Comparison of ENCODE assay signal across 9 mouse cellular contexts in genomic region chr12:73585850-73586249, GRCm38 (mm10). TPM values are rescaled to one million over a fixed set of nuclear protein-coding genes. Genes with fewer than 3 reads are reported as not detected.
DNase-seq lines count a peak whose midpoint lies in the region; ATAC-seq and TF ChIP-seq lines count a peak whose summit lies in the region.
"Had no signal": no experiment of that assay in that cellular context is flagged by ENCODE, and none has a peak within 500 bp of the region (broad histone marks: within the 10 kb centered on the region; RNA-seq: fewer than 3 reads in every experiment).

No protein-coding gene starts in this region.

- 0 out of 2 replicates have a peak, but pooled peaks cover 16% of the 10 kb centered on the region for H3K4me1 ChIP-seq in heart, embryonic 12.5 days (replicated peaks)
- H3K4me1 ChIP-seq in brown adipose tissue, adult 24 weeks (ENCODE audit: control insufficient read depth, insufficient read depth, insufficient read length, low read length): peaks cover 6% of the 10 kb centered on the region
- H3K4me1 ChIP-seq in hindbrain, postnatal 0 days (ENCODE audit: insufficient read depth, low read length): 0 out of 2 replicates have a peak, but pooled peaks cover 5% of the 10 kb centered on the region
- H3K4me1 ChIP-seq in midbrain, embryonic 14.5 days (ENCODE audit: control insufficient read depth, insufficient read depth, low read length): peaks cover 15% of the 10 kb centered on the region

- intact Hi-C loops in gastrocnemius, postnatal 14 days (cut with DNase I; ENCODE audit: low total_unique reads): no loop called here

- H3K27me3 ChIP-seq in heart, embryonic 12.5 days (replicated peaks): peaks cover 6% of the 10 kb centered on the region
- peaks cover 11% of the 10 kb centered on the region; the same call in 1 of the 2 replicates for H3K27me3 ChIP-seq in hindbrain, postnatal 0 days (ENCODE audit: insufficient read depth, low read length)
- peaks cover 15% of the 10 kb centered on the region for H3K27me3 ChIP-seq in midbrain, embryonic 14.5 days (ENCODE audit: control insufficient read depth, insufficient read depth, low read length)

- H3K36me3 ChIP-seq in heart, embryonic 12.5 days: no peaks in the 10 kb centered on the region
- no peaks in the 10 kb centered on the region for H3K36me3 ChIP-seq in hindbrain, postnatal 0 days (ENCODE audit: insufficient read depth, low read length)
- no peaks in the 10 kb centered on the region for H3K36me3 ChIP-seq in midbrain, embryonic 14.5 days (ENCODE audit: control insufficient read depth, insufficient read depth, low read length)

- H3K27ac ChIP-seq in heart, embryonic 12.5 days (ENCODE audit: poor library complexity, severe bottlenecking): peak overlapping the region; percentile 83; the same call in 1 of the 2 replicates
- H3K27ac ChIP-seq in brown adipose tissue, adult 24 weeks (replicated peaks; ENCODE audit: low read depth, low read length): peak overlapping the region; percentile 86
- no peak overlapping the region for H3K27ac ChIP-seq in hindbrain, postnatal 0 days
- no peak overlapping the region for H3K27ac ChIP-seq in midbrain, embryonic 14.5 days (replicated peaks; ENCODE audit: low read depth, low read length)

- 7% methylated on average over 7 of the region's 7 CpGs for WGBS in heart, embryonic 12.5 days
- 4% methylated on average over 7 of the region's 7 CpGs for WGBS in hindbrain, postnatal 0 days
- under 1% methylated on average over 7 of the region's 7 CpGs for WGBS in midbrain, embryonic 14.5 days

- no peaks in the 10 kb centered on the region for H3K9me3 ChIP-seq in heart, embryonic 12.5 days (replicated peaks)
- H3K9me3 ChIP-seq in hindbrain, postnatal 0 days (ENCODE audit: low read length): no peaks in the 10 kb centered on the region
- H3K9me3 ChIP-seq in midbrain, embryonic 14.5 days (ENCODE audit: control insufficient read depth, low read length): no peaks in the 10 kb centered on the region

- TF ChIP-seq CTCF in hindbrain, postnatal 0 days (IDR thresholded peaks at IDR 0.05; ENCODE audit: low read depth): no peak

- no peak for ATAC-seq in heart, embryonic 12.5 days (ENCODE audit: insufficient number of reproducible peaks, low FRiP score)
- no peak for ATAC-seq in hindbrain, postnatal 0 days
- ATAC-seq in midbrain, embryonic 14.5 days (ENCODE audit: low FRiP score, low TSS enrichment): no peak

- peak overlapping the region; percentile 87 for H3K4me2 ChIP-seq in heart, embryonic 12.5 days
- peak overlapping the region; percentile 95 for H3K4me2 ChIP-seq in hindbrain, postnatal 0 days (ENCODE audit: low read depth, low read length)
- H3K4me2 ChIP-seq in midbrain, embryonic 14.5 days (ENCODE audit: low read length): peak overlapping the region; percentile 93

- no peak for DNase-seq in heart, adult 9 months (ENCODE audit: low spot score in 2 of 2)
- DNase-seq in hindbrain, postnatal 0 days (ENCODE audit: low spot score): no peak
- DNase-seq in midbrain, embryonic 14.5 days: peak; percentile 39
- no peak for DNase-seq in cerebellum, postnatal 25 days
- DNase-seq in gastrocnemius, postnatal 14 days: no peak
- DNase-seq in kidney, postnatal 10 days: no peak
- DNase-seq: cerebellum, adult 11 months had no signal

- peak overlapping the region; percentile 64 for H3K4me3 ChIP-seq in heart, embryonic 12.5 days
- peak overlapping the region; percentile 85 for H3K4me3 ChIP-seq in brown adipose tissue, adult 24 weeks (ENCODE audit: insufficient read depth, low read depth, low read length)
- H3K4me3 ChIP-seq in hindbrain, postnatal 0 days (ENCODE audit: low read length): peak overlapping the region; percentile 74
- peak overlapping the region; percentile 73 for H3K4me3 ChIP-seq in midbrain, embryonic 14.5 days (replicated peaks; ENCODE audit: low read depth, low read length)

- peak overlapping the region; percentile 82 for H3K9ac ChIP-seq in heart, embryonic 12.5 days
- H3K9ac ChIP-seq in hindbrain, postnatal 0 days (replicated peaks; ENCODE audit: low read length): no peak overlapping the region
- H3K9ac ChIP-seq in midbrain, embryonic 14.5 days (replicated peaks; ENCODE audit: low read length): peak overlapping the region; percentile 70; the same call in 1 of the 2 replicates

RNA-seq across cellular contexts. Expression of gene Prkch, which starts 1.3 kb away (rescaled TPM):
- 19.5 and 20.0 TPM in 2 replicates for polyA plus RNA-seq in heart, embryonic 12.5 days (2016; fragmentation: Nextera tagmentation; extraction: Ambion mirVana)
- polyA plus RNA-seq in brown adipose tissue, adult 24 weeks (2012; ENCODE audit: insufficient read depth, insufficient read length, missing spikeins): 2.7 and 7.3 TPM in 2 replicates
- total RNA-seq in hindbrain, postnatal 0 days (2014; rRNA removed): 10.9 and 16.1 TPM in 2 replicates
- polyA plus RNA-seq in hindbrain, postnatal 0 days (2015; fragmentation: Nextera tagmentation; extraction: Ambion mirVana): 5.4 and 6.1 TPM in 2 replicates
- 6.8 and 8.7 TPM in 2 replicates for polyA plus RNA-seq in midbrain, embryonic 14.5 days (2014; fragmentation: Nextera tagmentation; extraction: Ambion mirVana)
- total RNA-seq in gastrocnemius, postnatal 14 days (2021): 10 to 100 TPM in 1 of 2 experiments, 1 to 10 TPM in 1; 9.0 to 12.5 TPM

RNA-seq across cellular contexts. Expression of gene Tmem30b, which starts 39.7 kb away (rescaled TPM):
- polyA plus RNA-seq in heart, embryonic 12.5 days (2016; fragmentation: Nextera tagmentation; extraction: Ambion mirVana): 0.18 and 0.36 TPM in 2 replicates
- 0.55 TPM in 1 of 2 replicates, not detected in the other for polyA plus RNA-seq in brown adipose tissue, adult 24 weeks (2012; ENCODE audit: insufficient read depth, insufficient read length, missing spikeins)
- 0.25 and 0.42 TPM in 2 replicates for total RNA-seq in hindbrain, postnatal 0 days (2014; rRNA removed)
- 0.33 and 0.47 TPM in 2 replicates for polyA plus RNA-seq in hindbrain, postnatal 0 days (2015; fragmentation: Nextera tagmentation; extraction: Ambion mirVana)
- 0.16 TPM in 1 of 2 replicates, not detected in the other for polyA plus RNA-seq in midbrain, embryonic 14.5 days (2014; fragmentation: Nextera tagmentation; extraction: Ambion mirVana)
- under 1 TPM; 0.80 to 0.96 TPM for total RNA-seq in gastrocnemius, postnatal 14 days (2021)

Comparison
In these comparisons a context has a peak if more than half of its experiments do, and no peak if none do; other contexts are left out.
1. H3K27ac ChIP-seq: peak in heart, embryonic 12.5 days (single experiment) and brown adipose tissue, adult 24 weeks (single experiment); none in hindbrain, postnatal 0 days (single experiment) and midbrain, embryonic 14.5 days (single experiment).
2. Peak in every context shown above with its lines, with median percentiles within 50 percentile points of each other: H3K4me2 ChIP-seq and H3K4me3 ChIP-seq.